Mouse (Mus musculus): ENCODE measurements around the gene Rhot1. TPM values are rescaled to one million over a fixed set of nuclear protein-coding genes. Genes with fewer than 3 reads are reported as not detected.
"Not testable (repeated sequence)": the region's sequence is repeated elsewhere in the genome, so short reads cannot be mapped to it uniquely, and the experiment has no call there.

Gene Rhot1
- polyA plus RNA-seq, 1 experiment from 2014 or later: 87.7 TPM

GRCm38 (mm10) chr11:80185441-80185976, 23.3 kb upstream of the Rhot1 start:
- not testable (repeated sequence) for H3K36me3 ChIP-seq (ENCODE audit: control insufficient read depth, insufficient read depth, low read length); H3K9me3 ChIP-seq (ENCODE audit: control insufficient read depth, low read length); H3K27me3 ChIP-seq (ENCODE audit: control insufficient read depth, insufficient read depth, low read length); H3K27ac ChIP-seq (ENCODE audit: low read depth, low read length); ATAC-seq (ENCODE audit: low read depth); H3K4me2 ChIP-seq (ENCODE audit: low read depth, low read length); H3K4me3 ChIP-seq (ENCODE audit: low read depth, low read length); H3K4me1 ChIP-seq (ENCODE audit: control insufficient read depth, insufficient read depth, low read length); H3K9ac ChIP-seq (replicated peaks; ENCODE audit: low read depth, low read length)
- 50% methylated on average over 5 of the region's 5 CpGs for WGBS

GRCm38 (mm10) chr11:80190280-80190679, 18.5 kb upstream of the Rhot1 start:
- 68% methylated on average over 4 of the region's 4 CpGs for WGBS
- Histone ChIP-seq H3K4me3 (ENCODE audit: low read depth, low read length) (no peak overlapping the region), H3K27ac (ENCODE audit: low read depth, low read length) (no peak overlapping the region), H3K9ac (replicated peaks; ENCODE audit: low read depth, low read length) (no peak overlapping the region), H3K27me3 (ENCODE audit: control insufficient read depth, insufficient read depth, low read length) (no peaks in the 10 kb centered on the region), H3K36me3 (ENCODE audit: control insufficient read depth, insufficient read depth, low read length) (no peaks in the 10 kb centered on the region), H3K9me3 (ENCODE audit: control insufficient read depth, low read length) (no peaks in the 10 kb centered on the region), H3K4me2 (ENCODE audit: low read depth, low read length) (no peak overlapping the region), H3K4me1 (ENCODE audit: control insufficient read depth, insufficient read depth, low read length) (no peaks in the 10 kb centered on the region)
- ATAC-seq (ENCODE audit: low read depth): no peak

- no peaks in the 10 kb centered on the region for H3K36me3 ChIP-seq (ENCODE audit: control insufficient read depth, insufficient read depth, low read length)
- H3K4me1 ChIP-seq (ENCODE audit: control insufficient read depth, insufficient read depth, low read length): no peaks in the 10 kb centered on the region
- H3K4me3 ChIP-seq (ENCODE audit: low read depth, low read length): no peak overlapping the region
- H3K27me3 ChIP-seq (ENCODE audit: control insufficient read depth, insufficient read depth, low read length): no peaks in the 10 kb centered on the region
- no peak overlapping the region for H3K4me2 ChIP-seq (ENCODE audit: low read depth, low read length)
- no peak for ATAC-seq (ENCODE audit: low read depth)
- H3K27ac ChIP-seq (ENCODE audit: low read depth, low read length): no peak overlapping the region
- no peak overlapping the region for H3K9ac ChIP-seq (replicated peaks; ENCODE audit: low read depth, low read length)
- 66% methylated on average over 4 of the region's 4 CpGs for WGBS
- H3K9me3 ChIP-seq (ENCODE audit: control insufficient read depth, low read length): no peaks in the 10 kb centered on the region
Measured at GRCm38 (mm10) chr11:80193827-80194226, 15.0 kb upstream of the Rhot1 start.

- Histone ChIP-seq H3K36me3 (ENCODE audit: control insufficient read depth, insufficient read depth, low read length) (no peaks in the 10 kb centered on the region), H3K9me3 (ENCODE audit: control insufficient read depth, low read length) (no peaks in the 10 kb centered on the region), H3K27me3 (ENCODE audit: control insufficient read depth, insufficient read depth, low read length) (no peaks in the 10 kb centered on the region), H3K4me1 (ENCODE audit: control insufficient read depth, insufficient read depth, low read length) (no peaks in the 10 kb centered on the region), H3K4me2 (ENCODE audit: low read depth, low read length) (no peak overlapping the region), H3K9ac (replicated peaks; ENCODE audit: low read depth, low read length) (no peak overlapping the region), H3K4me3 (ENCODE audit: low read depth, low read length) (no peak overlapping the region), H3K27ac (ENCODE audit: low read depth, low read length) (no peak overlapping the region)
- WGBS: 86% methylated on average over 7 of the region's 7 CpGs
- ATAC-seq (ENCODE audit: low read depth): no peak
Measured at GRCm38 (mm10) chr11:80196351-80196750, 12.5 kb upstream of the Rhot1 start.

GRCm38 (mm10) chr11:80199316-80199715, 9.5 kb upstream of the Rhot1 start:
- H3K4me3 ChIP-seq (ENCODE audit: low read depth, low read length): no peak overlapping the region
- no peaks in the 10 kb centered on the region for H3K4me1 ChIP-seq (ENCODE audit: control insufficient read depth, insufficient read depth, low read length)
- no peaks in the 10 kb centered on the region for H3K36me3 ChIP-seq (ENCODE audit: control insufficient read depth, insufficient read depth, low read length)
- H3K9ac ChIP-seq (replicated peaks; ENCODE audit: low read depth, low read length): no peak overlapping the region
- H3K4me2 ChIP-seq (ENCODE audit: low read depth, low read length): no peak overlapping the region
- no peak for ATAC-seq (ENCODE audit: low read depth)
- WGBS: 97% methylated on average over 3 of the region's 3 CpGs
- H3K27ac ChIP-seq (ENCODE audit: low read depth, low read length): no peak overlapping the region
- no peaks in the 10 kb centered on the region for H3K27me3 ChIP-seq (ENCODE audit: control insufficient read depth, insufficient read depth, low read length)
- H3K9me3 ChIP-seq (ENCODE audit: control insufficient read depth, low read length): no peaks in the 10 kb centered on the region

GRCm38 (mm10) chr11:80199773-80200172, 9.0 kb upstream of the Rhot1 start:
- no peak overlapping the region for H3K4me2 ChIP-seq (ENCODE audit: low read depth, low read length)
- H3K27me3 ChIP-seq (ENCODE audit: control insufficient read depth, insufficient read depth, low read length): no peaks in the 10 kb centered on the region
- no peaks in the 10 kb centered on the region for H3K4me1 ChIP-seq (ENCODE audit: control insufficient read depth, insufficient read depth, low read length)
- WGBS: 90% methylated on average over 2 of the region's 2 CpGs
- no peak for ATAC-seq (ENCODE audit: low read depth)
- no peak overlapping the region for H3K4me3 ChIP-seq (ENCODE audit: low read depth, low read length)
- H3K27ac ChIP-seq (ENCODE audit: low read depth, low read length): no peak overlapping the region
- H3K36me3 ChIP-seq (ENCODE audit: control insufficient read depth, insufficient read depth, low read length): no peaks in the 10 kb centered on the region
- H3K9ac ChIP-seq (replicated peaks; ENCODE audit: low read depth, low read length): no peak overlapping the region
- H3K9me3 ChIP-seq (ENCODE audit: control insufficient read depth, low read length): no peaks in the 10 kb centered on the region

- Histone ChIP-seq H3K9ac (replicated peaks; ENCODE audit: low read depth, low read length) (no peak overlapping the region), H3K4me3 (ENCODE audit: low read depth, low read length) (no peak overlapping the region), H3K27me3 (ENCODE audit: control insufficient read depth, insufficient read depth, low read length) (no peaks in the 10 kb centered on the region), H3K4me1 (ENCODE audit: control insufficient read depth, insufficient read depth, low read length) (no peaks in the 10 kb centered on the region), H3K27ac (ENCODE audit: low read depth, low read length) (no peak overlapping the region), H3K4me2 (ENCODE audit: low read depth, low read length) (no peak overlapping the region), H3K36me3 (ENCODE audit: control insufficient read depth, insufficient read depth, low read length) (no peaks in the 10 kb centered on the region), H3K9me3 (ENCODE audit: control insufficient read depth, low read length) (no peaks in the 10 kb centered on the region)
- WGBS: 74% methylated on average over 1 of the region's 1 CpGs
- ATAC-seq (ENCODE audit: low read depth): no peak
Measured at GRCm38 (mm10) chr11:80200326-80200725, 8.5 kb upstream of the Rhot1 start.

- H3K9me3 ChIP-seq (ENCODE audit: control insufficient read depth, low read length): no peaks in the 10 kb centered on the region
- H3K4me1 ChIP-seq (ENCODE audit: control insufficient read depth, insufficient read depth, low read length): no peaks in the 10 kb centered on the region
- no peaks in the 10 kb centered on the region for H3K36me3 ChIP-seq (ENCODE audit: control insufficient read depth, insufficient read depth, low read length)
- H3K27ac ChIP-seq (ENCODE audit: low read depth, low read length): no peak overlapping the region
- H3K27me3 ChIP-seq (ENCODE audit: control insufficient read depth, insufficient read depth, low read length): no peaks in the 10 kb centered on the region
- no peak for ATAC-seq (ENCODE audit: low read depth)
- no peak overlapping the region for H3K9ac ChIP-seq (replicated peaks; ENCODE audit: low read depth, low read length)
- H3K4me2 ChIP-seq (ENCODE audit: low read depth, low read length): no peak overlapping the region
- 81% methylated on average over 6 of the region's 6 CpGs for WGBS
- no peak overlapping the region for H3K4me3 ChIP-seq (ENCODE audit: low read depth, low read length)
Measured at GRCm38 (mm10) chr11:80202296-80202695, 6.5 kb upstream of the Rhot1 start.

GRCm38 (mm10) chr11:80204037-80204436, 4.8 kb upstream of the Rhot1 start:
- H3K36me3 ChIP-seq (ENCODE audit: control insufficient read depth, insufficient read depth, low read length): no peaks in the 10 kb centered on the region
- no peak overlapping the region for H3K27ac ChIP-seq (ENCODE audit: low read depth, low read length)
- no peak overlapping the region for H3K4me2 ChIP-seq (ENCODE audit: low read depth, low read length)
- no peaks in the 10 kb centered on the region for H3K4me1 ChIP-seq (ENCODE audit: control insufficient read depth, insufficient read depth, low read length)
- 77% methylated on average over 3 of the region's 3 CpGs for WGBS
- no peak overlapping the region for H3K4me3 ChIP-seq (ENCODE audit: low read depth, low read length)
- H3K9me3 ChIP-seq (ENCODE audit: control insufficient read depth, low read length): no peaks in the 10 kb centered on the region
- no peak for ATAC-seq (ENCODE audit: low read depth)
- no peaks in the 10 kb centered on the region for H3K27me3 ChIP-seq (ENCODE audit: control insufficient read depth, insufficient read depth, low read length)
- no peak overlapping the region for H3K9ac ChIP-seq (replicated peaks; ENCODE audit: low read depth, low read length)
